Mouse (Mus musculus): ENCODE data around the gene Rnf224. TPM values are rescaled to one million over a fixed set of nuclear protein-coding genes. Genes with fewer than 3 reads are reported as not detected.
A peak's percentile ranks its signal among the peaks of the same experiment; 100 is the strongest.
"Not testable (repeated sequence)": the region's sequence is repeated elsewhere in the genome, so short reads cannot be mapped to it uniquely, and the experiment has no call there.

Rnf224 gene
- total RNA-seq, 2 experiments from 2014 or later, result not detected

GRCm38 (mm10) chr2:25257250-25257649, 20.7 kb upstream of the Rnf224 start:
- not testable (repeated sequence) for ATAC-seq (replicated peaks; ENCODE audit: low FRiP score, poor library complexity, severe bottlenecking)

DNA sequence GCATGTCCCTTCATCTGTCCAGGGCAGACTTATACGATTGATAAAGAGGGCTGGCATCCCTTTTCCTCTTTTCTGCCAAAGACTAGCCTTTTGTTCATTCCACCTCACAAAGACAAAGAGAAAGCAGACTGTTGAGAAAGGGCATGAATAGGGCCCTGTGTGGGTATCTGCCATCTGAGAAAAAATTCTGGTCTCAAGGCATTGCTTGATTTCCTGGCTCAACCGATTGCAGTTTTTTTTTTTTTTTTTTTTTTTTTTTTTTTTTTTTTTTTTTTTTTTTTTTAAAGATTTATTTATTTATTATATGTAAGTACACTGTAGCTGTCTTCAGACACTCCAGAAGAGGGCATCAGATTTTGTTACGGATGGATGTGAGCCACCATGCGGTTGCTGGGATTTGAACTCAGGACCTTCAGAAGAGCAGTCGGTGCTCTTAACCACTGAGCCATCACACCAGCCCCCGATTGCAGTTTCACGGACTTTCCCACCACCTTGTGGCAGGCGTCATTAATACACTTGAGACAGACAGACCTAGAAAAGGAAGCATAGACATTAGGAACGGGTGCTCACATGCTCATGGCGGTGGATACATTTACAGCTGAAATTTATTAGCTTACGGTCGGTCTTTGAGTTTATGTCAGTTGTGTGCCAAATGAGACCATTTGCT, 20.0 kb upstream of the Rnf224 start:
- ATAC-seq (replicated peaks; ENCODE audit: low FRiP score, poor library complexity, severe bottlenecking), result not testable (repeated sequence)

DNA sequence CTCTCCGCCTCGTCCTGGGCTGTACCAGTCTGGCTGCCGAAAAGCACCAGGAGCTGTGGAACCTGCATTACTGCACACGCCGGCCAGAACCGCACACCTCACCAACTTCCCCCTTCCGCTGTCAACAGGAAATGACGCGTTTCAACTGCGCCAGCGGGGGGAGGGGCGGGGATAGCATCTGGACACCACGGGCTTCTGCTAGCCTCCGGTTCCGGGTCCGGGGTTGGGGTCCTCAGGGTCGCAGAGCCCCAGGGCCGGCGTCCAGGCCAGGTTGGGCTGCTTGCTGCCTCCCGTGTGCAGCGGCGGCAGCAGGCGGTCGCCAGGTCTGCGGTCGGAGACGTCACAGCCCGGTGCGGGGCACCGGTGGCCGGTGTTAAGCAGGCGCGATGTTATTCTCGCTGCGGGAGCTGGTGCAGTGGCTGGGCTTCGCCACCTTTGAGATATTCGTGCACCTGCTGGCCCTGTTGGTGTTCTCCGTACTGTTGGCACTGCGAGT, 18.7 kb upstream of the Rnf224 start, which contains the start of gene Tmem203:
Gene Tmem203 (plus strand): TSS at position 156 of the 496 bp plus-strand sequence.
- peak; percentile 91 for ATAC-seq (replicated peaks; ENCODE audit: low FRiP score, poor library complexity, severe bottlenecking)

DNA sequence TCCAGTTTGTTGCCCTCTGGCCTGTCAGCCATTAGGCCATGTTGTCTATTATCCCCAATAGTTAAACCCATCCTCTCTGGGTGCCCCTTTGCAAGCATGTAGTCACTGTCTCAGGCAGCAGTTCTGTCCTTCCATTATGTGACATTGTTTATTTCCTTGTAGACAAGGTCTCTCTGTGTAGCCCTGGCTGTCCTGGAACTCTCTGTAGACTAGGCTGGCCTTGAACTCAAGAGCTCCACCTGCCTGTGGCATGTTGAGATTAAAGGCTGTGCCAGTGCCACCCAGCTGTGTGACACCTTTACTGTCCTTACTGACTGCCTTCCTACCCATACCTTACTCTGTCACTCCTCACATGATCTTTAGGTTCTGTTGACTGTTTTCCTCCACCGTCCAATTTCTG, 15.7 kb upstream of the Rnf224 start:
- ATAC-seq (replicated peaks; ENCODE audit: low FRiP score, poor library complexity, severe bottlenecking), result no peak

DNA sequence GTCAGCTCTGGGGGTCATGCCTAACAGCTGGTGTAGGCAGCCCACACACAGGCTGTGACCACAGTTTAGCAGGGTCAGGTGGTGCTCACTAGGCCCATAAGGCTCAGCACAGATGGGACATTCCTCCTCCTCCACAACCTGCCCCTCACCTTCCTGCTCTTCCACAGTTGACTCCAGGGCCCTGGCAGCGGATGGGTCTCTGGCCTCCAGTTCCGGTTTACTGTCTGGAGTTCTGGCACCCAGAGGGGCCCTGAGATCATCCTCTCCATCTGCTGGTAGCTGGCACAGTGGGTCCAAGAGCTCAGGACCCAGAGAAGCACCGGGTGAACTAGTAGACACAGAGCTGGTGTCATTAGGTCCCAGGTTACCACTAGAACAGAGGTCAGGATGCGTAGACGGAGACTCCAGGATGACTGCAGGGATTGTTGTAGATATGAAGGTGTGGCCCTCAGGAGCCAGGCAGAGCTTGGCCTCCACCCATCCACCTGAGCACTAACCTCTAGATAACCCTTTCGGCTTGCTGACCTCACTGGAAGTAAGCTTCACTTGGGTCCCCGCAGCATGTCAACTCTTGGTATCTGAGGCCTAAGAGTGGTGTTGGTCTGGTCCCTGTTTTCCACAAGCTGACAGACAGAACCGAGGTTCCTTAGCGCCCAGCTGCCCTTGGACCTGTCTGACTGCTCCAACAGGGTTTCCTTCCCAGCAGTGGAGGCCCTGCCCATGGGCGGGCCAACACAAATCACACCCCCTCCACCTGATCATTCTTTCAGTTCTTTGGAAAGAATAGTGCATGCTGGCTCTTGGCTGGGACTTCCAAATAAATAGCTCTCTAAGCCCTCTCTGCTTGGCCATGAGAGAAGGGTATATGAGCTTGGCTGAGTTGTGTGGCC, 9.8 kb upstream of the Rnf224 start, which contains the start of gene AL732309.1:
Gene AL732309.1 (minus strand): TSS at position 681 of the 890 bp plus-strand sequence.
- ATAC-seq (replicated peaks; ENCODE audit: low FRiP score, poor library complexity, severe bottlenecking), result no peak

- ATAC-seq (replicated peaks; ENCODE audit: low FRiP score, poor library complexity, severe bottlenecking), result no peak
These were observed 7.6 kb upstream of the Rnf224 start for GRCm38 (mm10) chr2:25244144-25244543.

GRCm38 (mm10) chr2:25243342-25243741, 6.8 kb upstream of the Rnf224 start:
- ATAC-seq (replicated peaks; ENCODE audit: low FRiP score, poor library complexity, severe bottlenecking), result no peak

- no peak for ATAC-seq (replicated peaks; ENCODE audit: low FRiP score, poor library complexity, severe bottlenecking)
These were observed 5.5 kb upstream of the Rnf224 start, which contains the start of the genes Rnf208 and Cysrt1 for GRCm38 (mm10) chr2:25242101-25242506. TSS of gene Rnf208 (plus strand) at chr2:25242255. TSS of gene Cysrt1 (minus strand) at chr2:25242452.

GRCm38 (mm10) chr2:25241438-25241775, 4.8 kb upstream of the Rnf224 start:
- ATAC-seq (replicated peaks; ENCODE audit: low FRiP score, poor library complexity, severe bottlenecking), result no peak

GRCm38 (mm10) chr2:25240723-25241437, 4.3 kb upstream of the Rnf224 start:
- no peak for ATAC-seq (replicated peaks; ENCODE audit: low FRiP score, poor library complexity, severe bottlenecking)

- no peak for ATAC-seq (replicated peaks; ENCODE audit: low FRiP score, poor library complexity, severe bottlenecking)
These were observed 3.7 kb upstream of the Rnf224 start for GRCm38 (mm10) chr2:25240310-25240709.

DNA sequence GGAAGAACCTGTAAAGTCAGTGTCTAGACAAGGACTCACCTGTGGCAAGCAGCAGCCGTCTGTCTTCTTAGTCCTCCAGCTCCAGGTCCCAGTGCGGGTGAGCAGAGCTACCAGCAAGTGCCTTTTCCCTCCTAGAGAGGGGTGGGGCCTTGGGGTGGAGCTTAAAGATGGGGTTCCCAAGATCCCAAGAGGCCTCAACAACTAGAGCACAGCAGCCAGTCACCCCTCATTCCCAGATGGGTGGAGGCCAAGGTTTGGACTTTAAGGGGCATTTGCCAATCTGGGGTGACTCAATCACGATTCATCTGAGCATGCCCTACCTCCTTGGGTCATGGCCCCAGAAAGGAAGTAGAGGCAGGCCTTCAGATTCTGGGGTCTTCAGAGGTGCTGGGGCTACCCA, 3.2 kb upstream of the Rnf224 start:
- no peak for ATAC-seq (replicated peaks; ENCODE audit: low FRiP score, poor library complexity, severe bottlenecking)

DNA sequence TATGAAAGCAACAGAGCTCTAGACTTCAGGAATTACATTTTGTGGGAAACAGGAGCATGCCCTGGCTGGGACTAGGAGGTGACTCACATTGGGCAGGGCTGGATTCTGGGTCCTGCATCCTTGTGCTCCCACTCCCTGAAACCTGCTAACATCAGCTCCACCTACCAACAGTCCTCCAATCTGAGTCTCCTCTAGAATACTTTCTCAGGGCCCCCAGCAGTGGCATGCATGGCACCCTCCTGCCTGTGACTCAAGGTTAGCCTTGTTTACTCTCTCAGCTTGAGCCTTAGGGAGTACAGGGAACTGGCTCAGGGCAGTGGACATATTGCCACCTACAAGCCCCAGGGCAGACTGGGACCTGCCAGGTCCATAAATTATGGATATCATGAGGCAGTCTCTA, 1.5 kb upstream of the Rnf224 start:
- ATAC-seq (replicated peaks; ENCODE audit: low FRiP score, poor library complexity, severe bottlenecking), result no peak

GRCm38 (mm10) chr2:25237522-25237921, 935 bp upstream of the Rnf224 start:
- ATAC-seq (replicated peaks; ENCODE audit: low FRiP score, poor library complexity, severe bottlenecking), result no peak

DNA sequence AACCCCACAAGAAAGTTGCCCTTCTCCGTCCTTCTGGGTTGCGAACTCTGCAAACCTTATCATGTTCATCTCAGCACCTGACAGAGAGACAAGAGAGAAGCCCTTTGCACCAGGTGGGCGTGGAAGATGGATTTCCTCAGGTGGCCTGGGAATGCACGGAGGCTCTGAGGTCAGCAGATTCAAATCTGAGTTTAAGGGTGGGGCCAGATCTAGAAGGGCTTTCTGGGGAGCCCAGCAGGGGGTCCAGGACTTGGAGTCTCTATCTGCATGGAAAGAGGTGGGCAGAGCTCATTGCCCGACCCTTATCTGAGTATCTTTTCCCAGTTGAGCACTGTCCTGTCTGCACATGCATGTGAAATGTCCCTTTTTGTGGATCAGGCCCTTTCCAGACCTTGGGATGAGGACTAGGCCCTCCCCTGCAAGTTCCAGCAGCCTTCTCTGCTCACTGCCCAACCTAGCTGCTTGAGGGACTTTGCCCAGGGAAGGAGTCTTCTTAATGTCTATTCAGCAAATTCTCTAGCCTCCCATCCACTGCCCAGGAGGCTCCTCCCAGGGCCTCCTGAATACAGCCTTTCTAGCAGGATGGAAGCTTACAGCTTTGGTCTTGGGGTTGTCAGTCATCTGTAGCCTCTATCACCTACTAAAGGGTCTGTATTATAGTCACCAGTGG, 1.9 kb downstream of the Rnf224 start:
- ATAC-seq (replicated peaks; ENCODE audit: low FRiP score, poor library complexity, severe bottlenecking), result no peak

GRCm38 (mm10) chr2:25234050-25234449, 2.5 kb downstream of the Rnf224 start, which contains the start of gene Slc34a3:
TSS of gene Slc34a3 (minus strand) at chr2:25234364.
- no peak for ATAC-seq (replicated peaks; ENCODE audit: low FRiP score, poor library complexity, severe bottlenecking)

GRCm38 (mm10) chr2:25233421-25233820, 3.2 kb downstream of the Rnf224 start:
- ATAC-seq (replicated peaks; ENCODE audit: low FRiP score, poor library complexity, severe bottlenecking), result no peak

DNA sequence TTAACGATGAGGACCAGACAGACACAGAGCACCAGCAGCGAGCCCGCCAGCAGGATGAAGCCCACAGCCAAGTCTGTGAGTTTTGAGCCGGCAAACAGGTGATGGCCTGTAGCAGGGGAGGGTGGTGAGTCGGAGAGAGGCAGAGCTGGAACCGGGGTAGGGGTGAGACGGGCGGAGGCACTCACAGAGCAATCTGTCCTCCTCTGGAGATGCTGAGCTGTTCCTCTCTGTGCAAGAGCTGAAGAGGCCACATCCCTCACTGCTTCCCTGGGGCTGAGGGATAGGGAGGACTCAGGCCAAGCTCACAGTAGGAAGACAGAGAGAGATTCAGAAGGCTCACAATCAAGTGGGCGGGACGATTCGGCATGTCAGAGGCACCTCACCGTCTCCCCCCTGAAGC, 5.5 kb downstream of the Rnf224 start:
- no peak for ATAC-seq (replicated peaks; ENCODE audit: low FRiP score, poor library complexity, severe bottlenecking)

DNA sequence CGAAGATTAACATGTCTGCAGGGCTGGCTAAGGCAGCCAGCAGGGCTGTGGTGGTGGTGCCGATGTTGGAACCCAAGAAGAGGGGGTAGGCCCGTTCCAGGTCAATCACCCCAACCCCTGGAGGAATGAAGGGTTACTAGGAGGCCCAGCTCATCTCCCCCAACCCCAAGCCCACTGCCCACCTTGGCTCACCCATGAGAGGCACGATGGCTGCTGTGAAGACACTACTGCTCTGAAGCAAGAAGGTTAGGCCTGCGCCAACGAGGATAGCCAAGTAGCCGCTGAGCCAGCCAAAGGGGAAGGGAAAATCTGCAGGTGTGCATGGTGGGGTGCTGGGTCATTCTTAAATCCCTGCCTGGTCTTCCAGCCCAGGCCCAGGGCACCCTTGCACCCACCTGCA, 6.0 kb downstream of the Rnf224 start:
- ATAC-seq (replicated peaks; ENCODE audit: low FRiP score, poor library complexity, severe bottlenecking), result no peak

- ATAC-seq (replicated peaks; ENCODE audit: low FRiP score, poor library complexity, severe bottlenecking), result no peak
These were observed 7.0 kb downstream of the Rnf224 start for GRCm38 (mm10) chr2:25229582-25229981.

Data from erythroblast, adult 5-6 weeks (primary cell).